Mouse (Mus musculus) olfactory bulb, adult 2 months (tissue): ENCODE results near the gene Klhl5. TPM values are rescaled to one million over a fixed set of nuclear protein-coding genes. Genes with fewer than 3 reads are reported as not detected.
A peak's percentile ranks its signal among the peaks of the same experiment; 100 is the strongest.
"Not testable (repeated sequence)": the region's sequence is repeated elsewhere in the genome, so short reads cannot be mapped to it uniquely, and the experiment has no call there.

Experiments
- H3K27ac ChIP-seq: fragments of 200-500 bp; 2 replicates; pipeline ENCODE4 v1.5.1; 2012; ENCODE audit warnings: low read depth, low read length; ENCODE audit not compliant: insufficient read depth
- H3K4me1 ChIP-seq: fragments of 200-500 bp; 2 replicates; pipeline ENCODE4 v1.6.1; 2012; ENCODE audit warnings: low read length; ENCODE audit not compliant: control insufficient read depth, insufficient read depth
- H3K4me3 ChIP-seq: fragments of 200-500 bp; 2 replicates; pipeline ENCODE4 v1.5.1; 2012; ENCODE audit warnings: mild to moderate bottlenecking, low read depth, low read length, moderate library complexity; ENCODE audit not compliant: insufficient read depth
- CTCF ChIP-seq: fragments of 200-500 bp; IDR thresholded peaks from 2 replicates; pipeline ENCODE4 v1.5.1; 2012; ENCODE audit warnings: low read depth, mild to moderate bottlenecking, low read length, moderate library complexity; ENCODE audit not compliant: insufficient read depth
- POLR2A ChIP-seq: fragments of 200-500 bp; IDR thresholded peaks from 2 replicates; pipeline ENCODE4 v1.6.1; 2012; ENCODE audit warnings: mild to moderate bottlenecking, low read depth, low read length, moderate library complexity; ENCODE audit not compliant: insufficient read depth
- WGBS: fragments of 180-500 bp; shearing (Covaris S2); methylation state at CpG from one replicate; pipeline ENCODE4 v1.1.7; 2018; 5-methylcytosine and 5-hydroxymethylcytosine counted together
- polyA plus RNA-seq: library from polyadenylated mRNA; stranded (reverse); fragments of >200 nt; gene quantifications from 2 replicates; pipeline ENCODE4 v1.2.4, GENCODE M21; 2012; ENCODE audit warnings: low replicate concordance; ENCODE audit not compliant: missing spikeins, insufficient read depth, insufficient read length

Klhl5 gene
- polyA plus RNA-seq, 1 experiment = not detected

GRCm38 (mm10) chr5:65107773-65108432 lies 564 bp downstream of the Klhl5 start:
- TF ChIP-seq POLR2A = no peak
- TF ChIP-seq CTCF = no peak
- peak overlapping the region; percentile 95 for H3K4me3 ChIP-seq
- H3K27ac ChIP-seq = no peak overlapping the region
- WGBS = 5% methylated on average over 31 of the region's 42 CpGs
- no peaks in the 10 kb centered on the region for H3K4me1 ChIP-seq

DNA sequence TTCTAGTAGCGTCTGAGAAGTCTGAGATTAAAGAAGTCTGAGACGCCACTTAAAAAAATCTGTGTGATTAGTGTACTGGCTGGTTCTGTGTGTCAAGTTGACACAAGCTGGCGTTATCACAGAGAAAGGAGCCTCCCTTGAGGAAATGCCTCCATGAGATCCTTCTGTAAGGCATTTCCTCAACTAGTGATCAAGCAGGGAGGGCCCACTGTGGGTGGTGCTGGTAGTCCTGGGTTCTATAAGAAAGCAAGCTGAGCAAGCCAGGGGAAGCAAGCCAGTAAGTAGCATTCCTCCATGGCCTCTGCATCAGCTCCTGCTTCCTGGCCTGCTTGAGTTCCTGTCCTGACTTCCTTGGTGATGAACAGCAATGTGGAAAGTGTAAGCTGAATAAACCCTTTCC lies 4.9 kb downstream of the Klhl5 start:
- WGBS = 78% methylated on average over 3 of the region's 3 CpGs
- H3K27ac ChIP-seq, H3K4me3 ChIP-seq, H3K4me1 ChIP-seq: not testable (repeated sequence)

DNA sequence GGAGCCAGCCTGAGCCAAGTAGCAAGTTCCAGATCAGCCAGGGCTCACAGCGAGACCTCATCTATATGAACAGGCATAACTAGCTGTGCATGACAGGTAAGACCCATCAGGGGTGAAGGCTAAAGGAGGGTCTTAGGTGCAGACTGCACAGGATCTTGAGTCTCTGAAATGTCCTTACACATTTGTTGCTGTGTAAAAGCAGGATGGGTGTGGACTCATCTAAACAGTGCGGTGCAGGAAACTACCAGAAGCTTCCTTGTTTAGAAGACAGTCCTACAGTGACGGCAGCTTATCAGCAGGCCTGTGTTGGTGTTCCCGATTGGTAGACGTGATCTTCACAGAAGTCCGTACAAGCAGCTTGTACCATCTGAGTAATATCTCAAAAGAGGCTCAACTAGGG lies 6.0 kb downstream of the Klhl5 start:
- 93% methylated on average over 6 of the region's 6 CpGs for WGBS
- no peaks in the 10 kb centered on the region for H3K4me1 ChIP-seq
- H3K27ac ChIP-seq = no peak overlapping the region
- no peak overlapping the region for H3K4me3 ChIP-seq
- TF ChIP-seq POLR2A = no peak
- TF ChIP-seq CTCF = no peak

DNA sequence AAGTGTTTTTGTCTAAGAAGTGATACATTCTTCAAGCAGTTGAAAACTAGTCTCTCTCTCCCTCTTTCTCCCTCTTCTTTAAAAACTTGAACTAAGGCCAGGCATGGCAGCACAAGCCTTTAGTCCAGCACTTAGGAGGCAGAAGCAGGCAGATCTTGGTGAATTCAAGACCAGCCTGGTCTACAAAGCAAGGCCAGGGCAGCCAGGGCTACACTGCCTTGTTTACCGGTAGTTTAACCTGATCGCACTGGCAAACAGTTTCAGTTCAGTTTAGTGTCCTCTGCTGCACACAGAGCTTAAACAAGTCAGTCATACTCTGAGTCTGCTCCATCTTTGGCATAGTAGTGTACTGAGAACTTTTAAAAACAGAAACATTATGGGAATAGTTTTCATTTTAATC lies 9.4 kb downstream of the Klhl5 start:
- H3K27ac ChIP-seq = no peak overlapping the region
- H3K4me3 ChIP-seq = no peak overlapping the region
- no peaks in the 10 kb centered on the region for H3K4me1 ChIP-seq
- 93% methylated on average over 2 of the region's 2 CpGs for WGBS
- TF ChIP-seq POLR2A = no peak
- TF ChIP-seq CTCF = no peak

DNA sequence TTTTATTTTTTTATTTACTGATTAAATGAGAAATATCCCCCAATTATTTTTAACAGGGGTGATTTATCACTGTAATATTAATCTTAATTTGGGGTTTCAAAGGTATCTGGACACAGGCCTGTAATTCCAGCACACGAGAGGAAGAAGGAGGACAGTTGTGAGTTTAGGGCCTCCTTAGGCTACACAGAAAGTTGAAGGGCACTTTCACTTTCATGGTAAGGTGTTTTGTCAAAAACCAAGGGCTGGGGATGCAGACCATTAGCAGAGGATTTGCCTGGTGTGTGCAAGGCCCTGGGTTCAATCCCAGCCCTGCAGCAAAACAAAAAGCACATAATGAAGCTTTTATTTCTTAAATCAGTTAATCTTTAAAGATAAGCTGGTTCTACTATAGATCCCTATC lies 12.2 kb downstream of the Klhl5 start:
- H3K4me3 ChIP-seq = no peak overlapping the region

DNA sequence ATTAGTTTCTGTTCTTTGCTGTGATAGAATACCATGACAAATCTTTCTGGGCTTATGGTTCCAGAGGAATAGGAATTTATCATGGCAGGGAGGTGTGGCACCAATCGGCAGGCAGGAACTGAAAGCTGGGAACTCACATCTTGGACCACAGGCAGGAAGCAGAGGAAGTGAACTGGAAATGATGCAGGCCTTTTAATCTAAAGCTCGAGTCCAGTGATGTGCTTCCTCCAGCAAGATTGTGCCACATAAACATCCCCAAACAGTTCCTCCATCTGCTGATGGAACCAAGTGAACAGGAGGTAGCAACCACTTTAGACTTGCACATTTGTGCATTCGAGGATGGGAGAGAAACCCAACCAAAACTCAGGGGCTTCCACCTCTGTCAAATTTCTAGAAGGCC lies 12.6 kb downstream of the Klhl5 start:
- no peak overlapping the region for H3K27ac ChIP-seq
- H3K4me1 ChIP-seq = no peaks in the 10 kb centered on the region
- no peak overlapping the region for H3K4me3 ChIP-seq
- WGBS = 71% methylated on average over 3 of the region's 3 CpGs
- TF ChIP-seq POLR2A = no peak
- TF ChIP-seq CTCF = no peak

More for the DNA sequence above, 12.2 kb downstream of the Klhl5 start:
- 84% methylated on average over 1 of the region's 1 CpGs for WGBS
- TF ChIP-seq POLR2A = no peak
- TF ChIP-seq CTCF = no peak
- Histone ChIP-seq H3K27ac (no peak overlapping the region), H3K4me1 (no peaks in the 10 kb centered on the region)

GRCm38 (mm10) chr5:65122616-65123015 lies 15.3 kb downstream of the Klhl5 start:
- H3K4me3 ChIP-seq = no peak overlapping the region
- no peaks in the 10 kb centered on the region for H3K4me1 ChIP-seq
- no peak for TF ChIP-seq POLR2A
- TF ChIP-seq CTCF = no peak
- 65% methylated on average over 3 of the region's 3 CpGs for WGBS
- no peak overlapping the region for H3K27ac ChIP-seq

DNA sequence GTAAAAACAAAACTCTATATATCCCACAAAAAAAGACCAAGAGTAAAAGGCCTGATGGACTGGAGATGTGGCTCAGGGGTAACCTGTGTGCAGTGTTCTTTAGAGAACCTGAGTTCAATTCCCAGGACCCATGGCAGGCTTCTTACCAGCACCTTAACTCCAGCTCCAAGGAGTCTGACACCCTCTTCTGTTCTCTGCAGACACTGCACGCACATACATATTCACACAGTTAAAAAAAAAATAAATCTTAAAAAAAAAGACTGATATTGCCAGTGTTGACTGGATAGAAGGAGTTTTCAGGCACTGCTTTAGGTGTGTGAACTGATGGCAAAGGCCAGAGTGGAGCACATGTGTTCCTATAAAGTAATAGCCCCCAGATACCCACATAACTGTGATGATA lies 18.8 kb downstream of the Klhl5 start:
- no peak overlapping the region for H3K27ac ChIP-seq
- 97% methylated on average over 1 of the region's 1 CpGs for WGBS
- no peak for TF ChIP-seq CTCF
- no peak for TF ChIP-seq POLR2A
- H3K4me3 ChIP-seq = no peak overlapping the region
- no peaks in the 10 kb centered on the region for H3K4me1 ChIP-seq

DNA sequence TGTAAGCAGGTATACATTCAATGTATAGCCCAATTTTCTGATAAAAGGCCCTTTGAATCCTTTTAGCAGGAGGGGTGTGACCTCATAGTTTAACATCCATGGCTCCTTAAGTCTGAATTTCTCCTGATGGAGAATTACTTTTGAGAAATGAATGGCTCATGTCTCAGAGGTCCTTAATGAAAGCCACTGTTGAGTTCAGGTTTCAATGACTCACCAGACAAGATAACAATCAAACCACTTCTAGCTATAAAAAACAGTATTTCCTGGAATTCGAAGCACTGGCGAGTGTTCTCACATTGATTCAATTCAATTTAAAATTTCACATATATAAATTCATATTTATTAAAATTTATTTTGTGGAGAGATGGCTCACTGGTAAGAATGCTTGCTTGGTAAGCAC lies 21.1 kb downstream of the Klhl5 start:
- no peaks in the 10 kb centered on the region for H3K4me1 ChIP-seq
- no peak for TF ChIP-seq CTCF
- no peak for TF ChIP-seq POLR2A
- WGBS = 84% methylated on average over 2 of the region's 2 CpGs
- H3K4me3 ChIP-seq = no peak overlapping the region
- no peak overlapping the region for H3K27ac ChIP-seq

GRCm38 (mm10) chr5:65130528-65131210 lies 23.3 kb downstream of the Klhl5 start:
- H3K27ac ChIP-seq = peak overlapping the region; percentile 78; the same call in 1 of the 2 replicates

More at GRCm38 (mm10) chr5:65130528-65131210, 23.3 kb downstream of the Klhl5 start:
- H3K4me1 ChIP-seq = no peaks in the 10 kb centered on the region
- H3K4me3 ChIP-seq = peak overlapping the region; percentile 68
- TF ChIP-seq CTCF = no peak
- TF ChIP-seq POLR2A = no peak
- WGBS = 4% methylated on average over 12 of the region's 12 CpGs
